Mouse (Mus musculus) CD4-positive, CD25-positive, alpha-beta regulatory T cell, adult 4 months (primary cell): ENCODE measurements around the gene Ptger3. TPM values are rescaled to one million over a fixed set of nuclear protein-coding genes. Genes with fewer than 3 reads are reported as not detected.

Experiments
- ATAC-seq: one replicate; pipeline ENCODE4 v1.8.0; 2017
- polyA plus RNA-seq, 2 experiments: library from polyadenylated mRNA; unstranded; fragments of 100-300 nt; shearing (Covaris generic); gene quantifications; one replicate each; pipeline ENCODE4 v1.2.1; 2017

Gene Ptger3
- polyA plus RNA-seq, 2 experiments from 2014 or later: 0.34 to 0.52 TPM

GRCm38 (mm10) chr3:157582626-157583405, 16.1 kb downstream of the Ptger3 start:
- ATAC-seq: no peak

GRCm38 (mm10) chr3:157597837-157598379, 31.2 kb downstream of the Ptger3 start:
- no peak for ATAC-seq

- ATAC-seq: no peak
These were observed 38.2 kb downstream of the Ptger3 start for GRCm38 (mm10) chr3:157604684-157605410.

- ATAC-seq: no peak
These were observed 38.7 kb downstream of the Ptger3 start for GRCm38 (mm10) chr3:157605411-157605740.

- peak; percentile 14 for ATAC-seq
These were observed 46.9 kb downstream of the Ptger3 start for GRCm38 (mm10) chr3:157613542-157613941.

DNA sequence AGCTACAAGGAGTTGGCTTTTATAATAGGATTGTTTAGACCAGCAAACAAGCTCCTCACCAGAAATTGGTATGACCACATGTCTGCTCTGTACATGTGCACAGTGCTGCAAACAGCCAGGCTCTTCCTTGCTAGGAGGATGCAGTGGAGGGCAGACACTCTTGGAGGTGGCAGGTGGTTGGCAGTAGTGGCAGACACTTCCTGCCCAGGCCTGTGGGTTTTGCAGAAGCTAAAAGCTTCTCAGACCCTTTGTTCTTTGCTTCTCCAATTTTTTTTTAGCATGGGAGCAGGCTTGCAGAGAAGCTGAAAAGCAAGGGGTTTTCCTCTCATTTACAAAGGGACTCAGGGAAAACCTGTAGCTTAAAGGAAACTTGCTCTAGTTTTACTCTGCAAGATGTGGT, 50.3 kb downstream of the Ptger3 start:
- ATAC-seq: peak; percentile 39

DNA sequence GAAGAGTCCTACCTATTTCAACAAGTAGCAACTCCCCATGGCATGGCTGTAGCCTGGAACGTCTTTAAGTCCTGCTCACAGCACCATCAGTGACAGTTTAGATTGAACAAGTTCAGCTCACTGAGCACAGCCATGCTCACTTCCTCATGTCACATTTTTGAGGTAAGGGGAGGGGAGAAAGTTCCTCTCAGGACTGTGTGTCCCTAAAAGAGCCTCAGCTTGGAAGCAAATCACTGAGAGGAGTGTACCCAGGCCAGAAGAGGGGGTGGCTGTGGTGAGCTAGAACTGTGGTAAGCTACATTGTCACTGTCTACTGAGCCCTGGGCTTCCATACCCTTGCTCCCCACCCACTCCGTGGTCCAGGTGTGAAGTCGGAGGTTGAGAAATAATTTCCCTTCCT, 60.7 kb downstream of the Ptger3 start:
- ATAC-seq: no peak

- ATAC-seq: no peak
These were observed 64.0 kb downstream of the Ptger3 start for GRCm38 (mm10) chr3:157630671-157631070.

- no peak for ATAC-seq
These were observed 64.7 kb downstream of the Ptger3 start for GRCm38 (mm10) chr3:157631383-157631782.

DNA sequence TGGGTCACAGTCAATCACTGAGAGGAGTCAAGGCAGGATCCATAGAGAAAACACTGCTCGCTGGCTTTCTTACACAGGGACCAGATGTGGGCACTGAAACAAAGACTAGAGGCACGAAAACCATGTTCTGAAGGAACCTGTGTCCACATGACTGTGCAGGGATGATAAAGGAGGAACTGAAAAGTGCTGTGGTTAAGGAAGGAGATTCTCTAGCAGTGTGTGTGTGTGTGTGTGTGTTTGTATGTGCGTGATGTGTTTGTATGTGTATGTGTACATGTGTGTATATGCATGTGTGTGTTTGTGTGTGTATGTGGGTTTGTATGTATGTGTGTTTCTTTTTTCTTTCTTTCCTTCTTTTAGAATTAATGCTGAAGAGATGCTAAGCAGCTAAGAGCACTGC, 67.7 kb downstream of the Ptger3 start:
- ATAC-seq: no peak

- no peak for ATAC-seq
These were observed 69.0 kb downstream of the Ptger3 start for GRCm38 (mm10) chr3:157635713-157636112.

GRCm38 (mm10) chr3:157636887-157637286, 70.2 kb downstream of the Ptger3 start:
- no peak for ATAC-seq

- no peak for ATAC-seq
These were observed 70.6 kb downstream of the Ptger3 start for GRCm38 (mm10) chr3:157637341-157637740.

- no peak for ATAC-seq
These were observed 74.9 kb downstream of the Ptger3 start for GRCm38 (mm10) chr3:157641634-157642033.

GRCm38 (mm10) chr3:157661622-157662021, 94.9 kb downstream of the Ptger3 start:
- ATAC-seq: no peak

DNA sequence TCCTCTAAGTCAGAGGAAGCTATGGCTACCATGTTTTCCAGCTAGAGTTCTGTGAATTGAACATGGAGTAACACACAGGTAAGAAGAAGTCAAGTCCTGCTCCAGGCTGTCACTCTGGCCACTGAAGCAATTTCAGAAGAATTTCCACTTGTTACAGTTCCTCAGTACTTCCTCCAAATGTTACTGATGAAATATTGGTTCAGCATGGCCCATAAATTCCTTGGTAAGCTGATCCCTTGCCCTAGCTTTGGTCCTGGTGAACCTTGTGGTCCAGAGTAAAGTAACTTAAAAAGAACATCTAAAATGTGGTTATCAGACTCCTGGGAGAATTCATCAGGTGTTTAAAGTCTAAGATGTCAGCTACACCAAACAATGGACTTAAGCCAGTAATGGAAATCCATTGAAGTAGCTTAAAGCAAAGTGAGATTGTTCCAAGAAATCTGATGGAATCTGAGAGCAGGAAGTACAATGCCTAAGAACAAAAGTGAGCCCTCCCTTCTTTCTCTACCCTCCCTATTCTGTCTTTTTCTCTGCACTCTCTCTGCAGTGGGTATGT, 97.9 kb downstream of the Ptger3 start:
- no peak for ATAC-seq

DNA sequence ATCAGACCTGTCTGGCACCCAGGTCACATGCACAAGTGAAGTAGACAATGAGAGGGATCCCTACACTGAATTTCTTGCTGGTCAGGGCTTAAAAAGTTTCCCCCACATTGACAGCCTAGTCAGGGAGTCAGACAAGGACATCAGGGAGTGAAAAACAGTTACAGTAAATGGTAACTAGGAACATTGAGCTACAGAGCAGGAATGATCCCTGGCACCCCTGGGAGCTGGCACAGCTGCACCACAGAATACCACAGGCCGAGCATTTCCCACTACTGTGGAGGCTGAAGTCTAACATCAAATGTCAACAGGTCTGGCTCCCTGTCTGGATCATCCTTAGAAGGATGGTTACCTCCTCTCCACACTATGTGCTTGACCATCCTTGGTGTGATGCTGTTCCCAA, 98.8 kb downstream of the Ptger3 start:
- no peak for ATAC-seq

DNA sequence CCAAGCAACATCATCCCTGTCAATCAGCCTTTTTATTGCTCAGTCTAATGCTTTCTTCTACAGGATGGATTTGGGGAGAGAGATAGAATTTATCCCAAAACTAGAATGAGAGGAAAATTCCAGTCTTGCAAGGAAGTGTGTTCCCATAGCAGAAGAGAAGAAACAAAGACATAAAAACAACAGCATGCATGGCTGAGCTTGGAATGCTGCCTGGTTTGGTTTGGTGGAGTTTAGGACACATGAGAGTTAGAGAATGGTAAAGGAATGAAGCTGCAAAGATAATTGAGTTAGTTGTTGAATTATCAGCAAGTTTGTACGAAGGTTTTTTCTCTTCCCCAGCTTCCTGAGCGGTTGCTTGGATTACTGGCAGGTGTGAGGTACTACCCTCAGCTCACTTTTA, 99.5 kb downstream of the Ptger3 start:
- ATAC-seq: no peak

GRCm38 (mm10) chr3:157686105-157686504, 119.4 kb downstream of the Ptger3 start:
- ATAC-seq: no peak

DNA sequence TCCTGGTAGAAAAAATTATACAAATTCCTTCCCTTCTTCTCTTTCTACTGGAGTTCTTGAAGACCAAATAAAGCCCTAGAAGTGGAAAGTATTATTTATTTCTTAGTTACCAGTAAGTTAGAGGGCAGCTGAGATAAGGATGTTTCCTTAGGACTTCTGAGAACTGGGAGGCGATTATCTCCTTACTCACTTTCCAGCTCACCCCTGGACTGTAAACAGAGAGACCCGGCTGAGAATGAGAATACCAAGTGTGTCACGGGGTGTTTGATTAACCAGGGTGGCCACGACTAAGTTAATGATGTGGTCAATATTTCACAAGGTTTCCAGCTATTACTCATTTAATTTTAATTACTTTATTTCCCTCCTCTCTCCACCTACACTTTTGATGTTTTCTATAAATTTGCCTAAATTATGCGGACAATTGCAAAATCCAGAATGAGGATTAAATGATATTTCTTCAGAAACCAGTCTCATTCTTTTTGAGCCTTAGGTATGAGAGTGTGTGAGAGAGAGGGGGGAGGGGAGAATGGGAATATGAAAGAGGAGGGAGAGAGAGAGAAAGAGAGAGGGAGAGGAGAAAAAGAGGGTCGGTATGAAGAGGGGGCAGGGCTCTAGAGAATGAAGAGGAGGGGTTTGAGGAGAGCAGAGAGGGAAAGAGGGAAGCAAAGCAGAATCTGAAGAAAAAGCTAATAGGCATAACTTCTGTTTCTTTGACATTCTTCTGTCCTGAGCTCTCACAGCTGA, 121.9 kb downstream of the Ptger3 start:
- ATAC-seq: no peak
